Mouse (Mus musculus) erythroid progenitor cell, adult 5-6 weeks (primary cell): Measurements from ENCODE around the gene Opcml. TPM values are rescaled to one million over a fixed set of nuclear protein-coding genes. Genes with fewer than 3 reads are reported as not detected.

ENCODE experiments used
- ATAC-seq: replicated peaks from 2 replicates; pipeline ENCODE4 v1.8.0; 2016; ENCODE audit warnings: moderate number of reproducible peaks, mild to moderate bottlenecking, moderate TSS enrichment, inconsistent platforms; ENCODE audit not compliant: poor library complexity, low FRiP score, severe bottlenecking
- total RNA-seq, 2 experiments: library from RNA; stranded (forward) in 1 of 2; stranded (reverse) in 1 of 2; fragments of 150-400 nt in 1 of 2; fragments of 186-747, 209-891 nt in 1 of 2; gene quantifications; 2 replicates each; pipeline versions ENCODE4 v1.2.3 to v1.2.4; 2015 to 2017; ENCODE audit warnings: low replicate concordance in 2 of 2

Opcml gene
- total RNA-seq, 2 experiments from 2014 or later = not detected

- no peak for ATAC-seq
Observed at GRCm38 (mm10) chr9:27822681-27823080, 32.1 kb downstream of the Opcml start.

- ATAC-seq = no peak
Observed at GRCm38 (mm10) chr9:27824424-27824823, 33.8 kb downstream of the Opcml start.

GRCm38 (mm10) chr9:27830519-27830918 lies 39.9 kb downstream of the Opcml start:
- no peak for ATAC-seq

- ATAC-seq = no peak
Observed at GRCm38 (mm10) chr9:27842806-27843205, 52.2 kb downstream of the Opcml start.

- no peak for ATAC-seq
Observed at GRCm38 (mm10) chr9:27871624-27872023, 81.0 kb downstream of the Opcml start.

- no peak for ATAC-seq
Observed at GRCm38 (mm10) chr9:27889636-27890035, 99.1 kb downstream of the Opcml start.

- ATAC-seq = no peak
Observed at GRCm38 (mm10) chr9:27917250-27917649, 126.7 kb downstream of the Opcml start.

GRCm38 (mm10) chr9:27923495-27923894 lies 132.9 kb downstream of the Opcml start:
- no peak for ATAC-seq

GRCm38 (mm10) chr9:27923945-27924825 lies 133.6 kb downstream of the Opcml start:
- ATAC-seq = no peak

- ATAC-seq = no peak
Observed at GRCm38 (mm10) chr9:27925650-27926049, 135.1 kb downstream of the Opcml start.

- ATAC-seq = no peak
Observed at GRCm38 (mm10) chr9:27937253-27937652, 146.7 kb downstream of the Opcml start.

GRCm38 (mm10) chr9:27937660-27938059 lies 147.1 kb downstream of the Opcml start:
- no peak for ATAC-seq

- ATAC-seq = no peak
Observed at GRCm38 (mm10) chr9:27945323-27946010, 154.9 kb downstream of the Opcml start.

- ATAC-seq = no peak
Observed at GRCm38 (mm10) chr9:27951110-27951509, 160.5 kb downstream of the Opcml start.

- no peak for ATAC-seq
Observed at GRCm38 (mm10) chr9:27961682-27962081, 171.1 kb downstream of the Opcml start.

- ATAC-seq = no peak
Observed at GRCm38 (mm10) chr9:27963385-27963784, 172.8 kb downstream of the Opcml start.

GRCm38 (mm10) chr9:27964902-27965550 lies 174.5 kb downstream of the Opcml start:
- ATAC-seq = no peak

GRCm38 (mm10) chr9:27968266-27968665 lies 177.7 kb downstream of the Opcml start:
- ATAC-seq = no peak

- ATAC-seq = no peak
Observed at GRCm38 (mm10) chr9:27972293-27972692, 181.7 kb downstream of the Opcml start.

GRCm38 (mm10) chr9:27982576-27982975 lies 192.0 kb downstream of the Opcml start:
- ATAC-seq = no peak
